Mouse (Mus musculus): ENCODE measurements at regions not wholly inside any gene's neighbourhood (a gene's known extent, or its start where the extent isn't known, plus 50 kb on each side); places are given as distances from the start of the nearest gene placed in this dataset.

- DNase-seq (ENCODE audit: extremely low read depth, insufficient read length, low spot score), result no peak
Observed at GRCm38 (mm10) chr17:16247681-16248080, 416.8 kb upstream of the Rgmb start.

GRCm38 (mm10) chr17:16221253-16221652 lies 390.4 kb upstream of the Rgmb start:
- DNase-seq (ENCODE audit: extremely low read depth, insufficient read length, low spot score), result no peak

GRCm38 (mm10) chr17:16219675-16220566 lies 389.1 kb upstream of the Rgmb start:
- DNase-seq (ENCODE audit: extremely low read depth, insufficient read length, low spot score), result no peak

- peak; percentile 13 for DNase-seq (ENCODE audit: extremely low read depth, insufficient read length, low spot score)
Observed at GRCm38 (mm10) chr17:16218623-16219022, 387.8 kb upstream of the Rgmb start.

GRCm38 (mm10) chr17:16216796-16217195 lies 386.0 kb upstream of the Rgmb start:
- DNase-seq (ENCODE audit: extremely low read depth, insufficient read length, low spot score), result no peak

- no peak for DNase-seq (ENCODE audit: extremely low read depth, insufficient read length, low spot score)
Observed at GRCm38 (mm10) chr17:16193636-16194035, 362.8 kb upstream of the Rgmb start.

GRCm38 (mm10) chr17:16180856-16181255 lies 350.0 kb upstream of the Rgmb start:
- DNase-seq (ENCODE audit: extremely low read depth, insufficient read length, low spot score), result no peak

GRCm38 (mm10) chr17:16178102-16178501 lies 347.3 kb upstream of the Rgmb start:
- no peak for DNase-seq (ENCODE audit: extremely low read depth, insufficient read length, low spot score)

- no peak for DNase-seq (ENCODE audit: extremely low read depth, insufficient read length, low spot score)
Observed at GRCm38 (mm10) chr17:16176782-16177510, 346.1 kb upstream of the Rgmb start.

- DNase-seq (ENCODE audit: extremely low read depth, insufficient read length, low spot score), result no peak
Observed at GRCm38 (mm10) chr17:16173568-16174105, 342.8 kb upstream of the Rgmb start.

GRCm38 (mm10) chr17:16166731-16167130 lies 335.9 kb upstream of the Rgmb start:
- no peak for DNase-seq (ENCODE audit: extremely low read depth, insufficient read length, low spot score)

- no peak for DNase-seq (ENCODE audit: extremely low read depth, insufficient read length, low spot score)
Observed at GRCm38 (mm10) chr17:16158119-16158518, 327.3 kb upstream of the Rgmb start.

GRCm38 (mm10) chr17:16157711-16158110 lies 326.9 kb upstream of the Rgmb start:
- no peak for DNase-seq (ENCODE audit: extremely low read depth, insufficient read length, low spot score)

- no peak for DNase-seq (ENCODE audit: extremely low read depth, insufficient read length, low spot score)
Observed at GRCm38 (mm10) chr17:16157135-16157534, 326.3 kb upstream of the Rgmb start.

GRCm38 (mm10) chr17:16156596-16156995 lies 325.8 kb upstream of the Rgmb start:
- DNase-seq (ENCODE audit: extremely low read depth, insufficient read length, low spot score), result no peak

GRCm38 (mm10) chr17:16155587-16155986 lies 324.7 kb upstream of the Rgmb start:
- DNase-seq (ENCODE audit: extremely low read depth, insufficient read length, low spot score), result no peak
